Mouse (Mus musculus) limb, embryonic 14.5 days (tissue): ENCODE results near the gene Grik4. TPM values are rescaled to one million over a fixed set of nuclear protein-coding genes. Genes with fewer than 3 reads are reported as not detected.

Source experiments
- ATAC-seq: fragments of 200-750 bp; cut with Nextera tagmentation; 2 replicates; pipeline ENCODE4 v1.8.0; 2017; ENCODE audit warnings: low read depth, moderate number of reproducible peaks, moderate TSS enrichment; ENCODE audit not compliant: low FRiP score
- DNase-seq: peaks from one replicate; pipeline ENCODE4 v3.0.0-alpha.2; 2015; ENCODE audit warnings: low spot score
- H3K27ac ChIP-seq: fragments of 300-500 bp; sonication (generic); replicated peaks from 2 replicates; pipeline ENCODE4 v1.5.1; 2014; ENCODE audit warnings: low read depth, mild to moderate bottlenecking, low read length, moderate library complexity, mixed read lengths
- H3K27me3 ChIP-seq: fragments of 300-500 bp; sonication (generic); 2 replicates; pipeline ENCODE4 v1.6.1; 2014; ENCODE audit warnings: low read length, mixed read lengths; ENCODE audit not compliant: control insufficient read depth, insufficient read depth
- H3K36me3 ChIP-seq: fragments of 300-500 bp; sonication (generic); 2 replicates; pipeline ENCODE4 v1.6.1; 2014; ENCODE audit warnings: mild to moderate bottlenecking, low read length, moderate library complexity, mixed read lengths; ENCODE audit not compliant: control insufficient read depth, insufficient read depth
- H3K4me1 ChIP-seq: fragments of 300-500 bp; sonication (generic); 2 replicates; pipeline ENCODE4 v1.6.1; 2014; ENCODE audit warnings: antibody characterized with exemption, low read length, mixed read lengths; ENCODE audit not compliant: control insufficient read depth, insufficient read depth
- H3K4me2 ChIP-seq: fragments of 300-500 bp; sonication (generic); replicated peaks from 2 replicates; pipeline ENCODE4 v1.6.1; 2014; ENCODE audit warnings: low read depth, mild to moderate bottlenecking, low read length, moderate library complexity; ENCODE audit not compliant: severe bottlenecking
- H3K4me3 ChIP-seq: fragments of 300-500 bp; sonication (generic); replicated peaks from 2 replicates; pipeline ENCODE4 v1.5.1; 2014; ENCODE audit warnings: low read length
- H3K9ac ChIP-seq: fragments of 300-500 bp; sonication (generic); 2 replicates; pipeline ENCODE4 v1.6.1; 2014; ENCODE audit warnings: mild to moderate bottlenecking, low read depth, low read length, moderate library complexity; ENCODE audit not compliant: severe bottlenecking
- H3K9me3 ChIP-seq: fragments of 300-500 bp; sonication (generic); 2 replicates; pipeline ENCODE4 v1.6.1; 2016; ENCODE audit warnings: low read length; ENCODE audit not compliant: control insufficient read depth
- POLR2A ChIP-seq: fragments of 200-500 bp; IDR thresholded peaks from 2 replicates; pipeline ENCODE4 v1.8.0; 2012; ENCODE audit warnings: inconsistent platforms, mild to moderate bottlenecking, moderate library complexity, borderline replicate concordance; ENCODE audit not compliant: insufficient read depth, insufficient read length; ENCODE audit errors: extremely low read depth
- WGBS: fragments of 180-500 bp; shearing (Covaris S2); extraction: QIAGEN DNeasy Blood & Tissue Kit; methylation state at CpG from one replicate; pipeline ENCODE4 v1.1.7; 2014; 5-methylcytosine and 5-hydroxymethylcytosine counted together
- polyA plus RNA-seq, 2 experiments: library from polyadenylated mRNA; depleted of rRNA in 1 of 2; stranded (reverse) in 1 of 2; unstranded in 1 of 2; fragments of >200 nt; fragmentation: Nextera tagmentation in 1 of 2; extraction: Ambion mirVana in 1 of 2; gene quantifications; 2 replicates each; pipeline versions ENCODE4 v1.2.1 to v1.2.3; 2012 to 2014

The Grik4 gene
- polyA plus RNA-seq, 2 experiments = 0.85 to 2.4 TPM

GRCm38 (mm10) chr9:42943057-42943529, 1.2 kb downstream of the Grik4 start:
- DNase-seq = no peak
- Histone ChIP-seq H3K9me3 (no peaks in the 10 kb centered on the region), H3K27me3 (peaks cover 9% of the 10 kb centered on the region), H3K4me1 (peaks cover 7% of the 10 kb centered on the region), H3K9ac (no peak overlapping the region), H3K36me3 (no peaks in the 10 kb centered on the region), H3K27ac (no peak overlapping the region), H3K4me3 (peak overlapping the region; percentile 73), H3K4me2 (peak overlapping the region; percentile 99)
- ATAC-seq = no peak
- 7% methylated on average over 9 of the region's 9 CpGs for WGBS
- TF ChIP-seq POLR2A = no peak

- Histone ChIP-seq H3K27ac (no peak overlapping the region), H3K4me2 (0 out of 2 replicates have a peak overlapping the region, but pooled peaks have one; percentile 99), H3K27me3 (peaks cover 9% of the 10 kb centered on the region), H3K9ac (no peak overlapping the region), H3K36me3 (no peaks in the 10 kb centered on the region), H3K4me3 (no peak overlapping the region), H3K4me1 (peaks cover 7% of the 10 kb centered on the region), H3K9me3 (no peaks in the 10 kb centered on the region)
- ATAC-seq (no peak), DNase-seq (no peak)
- 63% methylated on average over 4 of the region's 4 CpGs for WGBS
- TF ChIP-seq POLR2A = no peak
These were observed 2.1 kb downstream of the Grik4 start for GRCm38 (mm10) chr9:42942148-42942547.

- Histone ChIP-seq H3K36me3 (no peaks in the 10 kb centered on the region), H3K27me3 (no peaks in the 10 kb centered on the region), H3K4me2 (no peak overlapping the region), H3K4me1 (no peaks in the 10 kb centered on the region), H3K9me3 (no peaks in the 10 kb centered on the region), H3K27ac (no peak overlapping the region), H3K4me3 (no peak overlapping the region), H3K9ac (no peak overlapping the region)
- no peak for ATAC-seq
- no peak for DNase-seq
- 55% methylated on average over 7 of the region's 7 CpGs for WGBS
- no peak for TF ChIP-seq POLR2A
These were observed 12.1 kb downstream of the Grik4 start for GRCm38 (mm10) chr9:42932146-42932545.

DNA sequence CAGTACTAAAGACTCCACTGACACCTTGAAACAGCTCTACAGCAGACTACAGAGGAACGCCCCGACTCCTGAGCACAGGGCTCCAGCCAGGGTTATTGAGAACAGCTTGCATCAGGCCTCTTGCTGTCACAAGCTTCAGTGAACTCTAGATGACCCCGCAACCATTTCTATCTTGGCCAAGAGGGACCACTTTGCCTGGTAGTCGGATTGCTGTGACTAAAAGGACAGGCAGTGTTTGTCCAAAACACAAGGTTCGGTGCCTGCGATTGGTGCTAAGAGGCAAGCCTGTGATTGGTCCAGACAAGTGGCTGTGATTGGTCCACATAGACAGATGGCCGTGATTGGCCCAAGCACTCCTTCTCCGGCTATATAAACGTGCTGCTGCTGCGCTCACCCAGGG, 16.8 kb downstream of the Grik4 start:
- Histone ChIP-seq H3K4me3 (no peak overlapping the region), H3K36me3 (no peaks in the 10 kb centered on the region), H3K9me3 (no peaks in the 10 kb centered on the region), H3K27me3 (no peaks in the 10 kb centered on the region), H3K4me1 (no peaks in the 10 kb centered on the region), H3K27ac (no peak overlapping the region), H3K4me2 (no peak overlapping the region), H3K9ac (no peak overlapping the region)
- WGBS = 57% methylated on average over 10 of the region's 10 CpGs
- peak; percentile 19 for DNase-seq
- TF ChIP-seq POLR2A = no peak
- peak; percentile 81 for ATAC-seq

GRCm38 (mm10) chr9:42926564-42926963, 17.7 kb downstream of the Grik4 start:
- ATAC-seq = no peak
- no peak overlapping the region for H3K27ac ChIP-seq
- H3K9me3 ChIP-seq = no peaks in the 10 kb centered on the region
- no peak overlapping the region for H3K4me2 ChIP-seq
- H3K4me3 ChIP-seq = no peak overlapping the region
- H3K4me1 ChIP-seq = no peaks in the 10 kb centered on the region
- TF ChIP-seq POLR2A = no peak
- DNase-seq = no peak
- no peaks in the 10 kb centered on the region for H3K27me3 ChIP-seq
- H3K9ac ChIP-seq = no peak overlapping the region
- WGBS = 80% methylated on average over 6 of the region's 6 CpGs
- H3K36me3 ChIP-seq = no peaks in the 10 kb centered on the region

DNA sequence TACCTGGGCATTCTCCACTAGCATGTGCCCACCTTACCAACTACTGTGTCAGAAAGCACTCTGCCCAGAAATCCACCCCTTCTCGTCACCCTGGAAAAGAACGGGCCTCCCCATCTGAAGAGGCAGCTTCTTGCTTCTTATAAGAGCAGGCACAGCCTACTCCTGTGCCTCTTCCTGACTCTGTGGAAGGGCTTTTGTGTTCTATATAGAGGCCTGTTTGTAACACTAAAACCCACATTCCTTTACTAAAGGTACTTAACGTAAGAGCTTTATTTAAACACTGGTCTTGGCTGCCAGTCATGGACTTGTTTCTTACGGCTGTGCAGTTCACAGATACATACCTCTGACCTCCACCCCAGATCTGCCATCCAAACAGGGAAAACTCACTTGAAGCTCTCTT, 22.5 kb downstream of the Grik4 start:
- Histone ChIP-seq H3K4me3 (no peak overlapping the region), H3K27me3 (no peaks in the 10 kb centered on the region), H3K27ac (no peak overlapping the region), H3K4me2 (no peak overlapping the region), H3K4me1 (no peaks in the 10 kb centered on the region; the same call in 1 of the 2 replicates), H3K9ac (no peak overlapping the region), H3K9me3 (no peaks in the 10 kb centered on the region), H3K36me3 (no peaks in the 10 kb centered on the region)
- DNase-seq = no peak
- ATAC-seq = no peak
- 77% methylated on average over 4 of the region's 4 CpGs for WGBS
- TF ChIP-seq POLR2A = no peak
